Mouse (Mus musculus): ENCODE measurements around the gene Itch.

- no peak for TF ChIP-seq POLR2A (IDR thresholded peaks at IDR 0.05; ENCODE audit: insufficient read depth, low read depth, low read length)
- no peak for TF ChIP-seq CTCF (IDR thresholded peaks at IDR 0.05; ENCODE audit: insufficient read depth, low read depth, low read length)
Measured at GRCm38 (mm10) chr2:155265526-155265925, 132.2 kb downstream of the Itch start.

Measured in olfactory bulb, adult 2 months (tissue).